Mouse (Mus musculus): ENCODE measurements around the gene Tmem74b. TPM values are rescaled to one million over a fixed set of nuclear protein-coding genes. Genes with fewer than 3 reads are reported as not detected.

Gene Tmem74b
- total RNA-seq (2021) = 1 to 10 TPM; 6.5 to 7.2 TPM
- long read RNA-seq, experiment 1, transcript Tmem74b-201 (2 exons, 1,435 nt) = major isoform, 7 of 8 reads
- long read RNA-seq, experiment 1, partial matches to known transcripts = 0 of 8 reads
- long read RNA-seq, experiment 1, other reads (novel, unspliced or antisense) = 1 of 8 reads
- long read RNA-seq, experiment 2, partial matches to known transcripts = 0 of 1 reads
- long read RNA-seq, experiment 2, other reads (novel, unspliced or antisense) = 0 of 1 reads

DNA sequence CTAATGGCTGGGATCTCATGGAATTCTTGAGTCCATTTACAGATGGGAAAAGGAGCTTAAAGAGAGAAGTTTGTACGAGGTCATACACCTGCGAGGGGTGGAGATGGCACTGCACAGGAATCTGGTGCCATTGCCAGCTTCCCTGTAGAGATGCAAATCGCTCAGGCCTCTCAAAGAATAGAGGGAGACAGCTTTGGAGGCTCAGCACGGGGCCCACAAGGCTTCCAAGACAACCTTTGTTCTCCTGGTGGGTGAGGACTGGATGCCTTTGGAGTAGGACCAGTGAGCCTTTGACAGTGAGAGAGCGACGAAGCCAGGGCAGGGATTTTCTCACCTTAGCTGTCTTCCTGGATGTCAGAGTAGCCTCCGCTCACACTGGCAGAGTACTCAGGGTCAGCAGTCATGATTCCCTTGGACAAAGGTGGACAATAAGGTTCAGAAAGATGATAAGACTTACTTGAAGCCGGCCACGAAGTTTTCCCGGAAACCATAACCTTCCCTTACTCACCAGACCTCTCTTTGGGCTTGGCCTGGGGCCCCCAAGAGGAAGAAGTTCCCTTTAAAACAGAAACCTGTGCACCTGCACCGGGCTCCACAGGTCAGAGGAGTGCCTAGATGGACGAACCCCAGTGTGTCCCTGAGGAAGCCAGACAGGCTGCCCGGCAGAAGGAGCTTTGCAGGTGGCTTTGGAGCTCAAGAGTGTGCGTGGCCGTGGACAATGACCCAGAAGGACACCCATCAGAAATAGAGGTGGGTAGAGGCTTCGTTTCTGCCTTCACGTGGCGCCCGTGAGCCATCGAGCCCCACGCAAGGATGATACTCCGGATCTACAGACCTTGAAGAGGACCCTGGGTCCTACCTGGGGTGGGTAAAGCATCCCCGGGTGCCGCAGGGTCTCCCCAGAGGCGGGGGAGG lies at the start of gene Tmem74b:
Tmem74b (plus strand) TSS at position 778 of the 915 bp plus-strand sequence.
- peak; percentile 5 to 9 for DNase-seq

DNA sequence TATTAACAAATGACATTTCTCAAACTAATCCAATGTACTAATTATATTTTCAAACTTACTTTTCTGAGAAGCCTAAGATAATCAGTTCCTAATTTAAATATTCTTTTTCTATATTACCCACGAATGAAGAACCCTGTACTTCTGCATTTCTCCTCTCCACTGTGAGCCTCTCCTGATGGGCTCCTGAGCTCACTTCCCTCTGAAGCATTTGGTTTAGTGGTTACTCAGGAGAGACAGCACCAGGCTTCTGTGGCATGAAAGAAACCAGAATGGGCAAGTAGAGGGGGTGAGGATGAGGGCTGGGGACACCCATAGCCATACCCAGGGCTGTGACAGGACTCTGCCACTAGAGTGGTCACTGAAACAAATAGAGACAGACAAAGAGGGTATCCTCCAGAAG lies 49.8 kb upstream of the Tmem74b start:
- DNase-seq = no peak

DNA sequence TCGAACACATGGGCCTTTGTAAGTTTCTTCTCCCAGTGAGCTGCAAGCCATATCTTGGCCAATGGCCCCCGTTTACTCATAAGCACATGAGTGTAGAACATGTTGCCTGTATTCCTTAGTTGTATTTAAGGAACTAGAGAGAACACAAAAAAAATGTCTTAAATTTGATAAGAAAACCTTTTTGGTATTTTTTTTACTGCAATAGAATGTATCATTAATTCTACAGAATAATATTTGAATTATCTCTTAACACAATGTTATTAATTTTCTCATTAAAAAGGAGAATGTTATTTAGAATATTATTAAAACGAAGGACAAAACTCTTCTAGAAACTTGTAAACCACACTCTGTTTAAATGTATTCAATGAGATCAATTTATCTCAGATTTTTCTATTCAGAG lies 33.4 kb upstream of the Tmem74b start, which contains the start of gene Rad21l:
Rad21l (minus strand) TSS at position 101 of the 400 bp plus-strand sequence.
- no peak for DNase-seq

DNA sequence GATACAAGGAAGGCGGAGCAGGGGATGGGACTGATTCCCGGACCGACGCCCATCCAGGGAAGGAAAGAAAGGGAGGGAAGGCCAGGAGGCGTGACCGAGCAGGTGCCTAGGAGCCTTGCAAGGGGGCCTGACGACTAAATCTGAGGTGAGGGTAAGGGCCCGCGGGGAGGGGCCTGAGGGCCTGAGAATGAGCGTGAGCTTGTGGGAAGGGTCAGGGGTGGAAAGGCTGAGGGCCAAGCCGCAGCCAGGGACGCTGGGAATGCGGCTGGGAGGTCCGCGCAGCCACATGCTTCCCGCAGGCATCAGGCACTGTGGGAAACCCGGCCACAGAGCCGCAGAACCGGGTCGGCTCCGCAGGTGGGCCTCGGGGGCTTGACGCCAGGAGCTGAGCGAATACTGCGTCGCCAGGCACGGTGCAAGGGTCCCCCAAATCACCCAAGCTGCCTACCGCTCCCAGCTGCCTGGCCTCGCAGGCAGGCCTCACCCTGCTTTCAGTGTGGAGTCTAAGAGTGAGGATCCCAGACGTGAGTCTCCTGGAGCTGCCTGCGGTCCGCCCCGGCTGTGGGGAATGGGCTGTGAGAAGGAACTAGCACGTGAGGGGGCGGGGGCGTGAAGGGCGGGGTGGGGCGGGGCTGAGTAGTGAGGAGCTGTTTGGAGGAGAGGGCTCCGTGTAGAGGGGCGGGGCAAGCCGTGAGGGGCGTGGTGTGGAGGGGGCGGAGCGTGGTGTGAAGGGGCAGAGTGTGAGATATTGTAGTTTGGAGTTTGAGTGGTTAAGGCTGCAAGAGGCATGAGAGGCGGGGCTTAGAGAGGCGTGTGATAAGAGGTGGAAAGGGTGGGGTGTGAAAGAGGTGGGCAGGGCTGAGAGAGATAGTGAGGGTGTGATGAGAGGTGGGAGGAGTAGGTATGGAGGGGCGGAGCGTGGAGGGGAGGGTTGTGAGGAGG lies 31.5 kb upstream of the Tmem74b start:
- no peak for DNase-seq

DNA sequence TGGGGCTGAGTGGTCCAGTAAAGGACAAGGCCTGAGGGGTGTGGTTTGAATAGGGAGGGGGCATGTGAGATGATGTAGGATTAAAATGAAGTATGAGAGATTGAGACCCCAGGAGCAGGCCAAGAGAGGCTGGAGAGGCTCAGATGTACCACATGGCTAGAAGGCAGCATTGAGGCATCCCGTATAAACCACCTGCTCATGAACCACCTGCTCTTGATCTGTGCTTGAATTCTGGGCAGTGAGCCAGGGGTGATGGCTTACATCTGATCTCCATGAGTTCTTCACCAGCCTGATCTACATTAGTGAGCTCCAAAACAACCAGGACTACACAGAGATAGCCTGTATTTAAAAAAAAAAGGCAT lies 30.9 kb upstream of the Tmem74b start:
- no peak for DNase-seq

DNA sequence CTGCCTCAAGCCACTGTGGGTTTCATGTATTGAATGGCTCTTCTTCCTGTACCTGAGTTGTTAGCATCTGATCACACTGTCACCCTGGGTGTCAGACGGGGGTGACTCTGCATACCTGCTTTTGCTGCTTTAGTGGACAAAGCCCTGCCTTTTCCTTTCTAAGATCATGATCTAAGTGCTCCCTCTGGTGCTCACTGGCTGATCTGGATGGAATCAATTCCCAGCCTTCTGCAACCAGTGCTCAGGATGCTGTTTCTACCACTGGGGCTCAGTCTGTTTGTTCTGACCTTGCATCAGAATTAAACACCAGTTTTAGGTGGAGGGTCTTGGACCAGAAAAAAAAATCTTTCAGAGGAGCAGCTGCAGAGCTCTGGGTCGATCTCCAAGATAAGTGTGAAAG lies 25.6 kb upstream of the Tmem74b start:
- DNase-seq = peak in 1 of 2 experiments; percentile 8

DNA sequence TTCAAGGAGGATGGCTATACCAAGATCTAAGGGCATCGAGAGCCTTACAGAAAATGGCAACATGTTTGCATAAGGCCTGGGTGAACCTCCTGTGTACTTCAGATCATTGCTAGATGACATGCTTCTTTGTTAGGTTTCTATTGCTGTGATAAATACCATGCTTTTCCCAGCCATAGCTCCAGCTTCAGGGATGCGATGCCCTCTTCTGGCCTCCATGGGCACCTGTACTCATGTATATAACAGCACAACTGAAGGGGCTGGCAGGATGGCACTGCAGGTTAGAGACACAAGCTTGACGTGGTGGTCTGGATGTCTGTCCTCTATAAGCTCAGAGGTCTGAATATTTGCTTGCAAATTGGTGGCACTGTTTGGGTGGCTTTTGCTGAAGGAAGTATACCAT lies 19.5 kb upstream of the Tmem74b start:
- no peak for DNase-seq

DNA sequence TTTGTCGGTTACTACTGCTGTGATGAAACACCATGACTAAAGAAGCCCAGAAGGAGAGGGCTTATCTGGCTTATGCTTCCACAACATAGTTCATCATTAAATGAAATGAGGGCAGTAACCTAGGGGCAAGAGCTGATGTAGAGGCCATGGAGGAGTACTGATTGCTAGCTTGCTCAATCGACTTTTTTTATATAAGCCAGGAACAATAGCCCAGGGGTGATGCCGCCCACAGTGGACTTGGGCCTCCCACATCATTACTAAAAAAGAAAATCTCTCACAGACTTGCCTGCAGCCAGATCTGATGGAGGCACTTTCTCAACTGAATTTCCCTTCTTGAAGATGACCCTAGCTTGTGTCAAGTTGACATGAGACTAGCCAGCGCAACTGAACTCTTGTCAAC lies 18.8 kb upstream of the Tmem74b start:
- no peak for DNase-seq

DNA sequence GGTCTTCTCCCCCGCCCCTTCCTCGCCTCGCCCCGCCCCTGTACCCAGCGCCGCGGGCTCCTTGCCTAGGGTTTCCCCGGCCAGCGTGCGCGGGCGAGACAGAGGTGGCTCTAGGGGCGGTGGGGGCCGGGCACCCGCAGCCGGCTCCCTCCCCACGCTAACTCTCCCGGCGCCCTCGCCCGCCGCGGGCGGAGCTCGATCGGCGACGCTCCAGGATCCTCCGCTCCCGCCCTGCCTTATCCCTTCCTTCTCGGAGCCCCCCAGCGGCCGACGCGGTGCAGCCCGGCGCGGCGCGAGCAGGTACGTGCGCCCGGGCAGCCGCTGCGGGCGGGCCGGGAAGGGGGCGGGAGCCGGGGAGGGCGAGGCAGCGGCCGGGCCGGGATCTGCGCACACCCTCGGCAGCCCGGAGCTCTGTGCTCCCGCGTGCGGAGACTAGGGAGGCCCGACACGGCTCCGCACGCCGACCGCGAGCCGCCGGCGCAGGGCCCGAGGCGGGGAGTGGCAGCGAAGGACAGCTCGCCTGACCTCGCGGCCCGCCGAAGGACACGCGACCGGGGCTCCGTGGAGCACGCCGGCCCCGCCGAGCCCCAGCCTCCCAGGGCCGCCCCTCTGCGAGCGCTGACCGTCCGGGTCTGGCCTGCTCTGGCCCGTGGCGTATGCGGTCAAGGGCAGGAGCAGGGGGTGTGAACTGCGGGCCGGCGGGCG lies 490 bp downstream of the Tmem74b start:
- DNase-seq = peak; percentile 28 to 47

DNA sequence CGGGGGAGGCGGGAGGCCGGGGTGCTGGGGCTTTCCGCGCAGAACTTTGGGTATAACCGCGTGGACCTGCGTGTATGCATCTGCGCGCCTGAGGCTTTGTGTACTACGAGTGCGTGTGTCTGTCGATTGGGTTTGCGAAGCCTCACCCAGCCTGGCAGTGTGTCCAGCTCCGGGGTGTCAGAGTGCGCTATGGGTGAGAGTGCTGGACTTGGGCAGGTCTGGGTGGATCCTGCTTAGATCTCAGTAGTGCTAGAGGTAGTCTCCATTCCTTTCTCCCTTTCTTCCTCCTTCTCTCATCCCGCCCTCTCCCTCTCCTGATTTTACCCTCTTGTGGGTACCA lies 1.0 kb downstream of the Tmem74b start:
- DNase-seq = peak in 1 of 2 experiments; percentile 17

DNA sequence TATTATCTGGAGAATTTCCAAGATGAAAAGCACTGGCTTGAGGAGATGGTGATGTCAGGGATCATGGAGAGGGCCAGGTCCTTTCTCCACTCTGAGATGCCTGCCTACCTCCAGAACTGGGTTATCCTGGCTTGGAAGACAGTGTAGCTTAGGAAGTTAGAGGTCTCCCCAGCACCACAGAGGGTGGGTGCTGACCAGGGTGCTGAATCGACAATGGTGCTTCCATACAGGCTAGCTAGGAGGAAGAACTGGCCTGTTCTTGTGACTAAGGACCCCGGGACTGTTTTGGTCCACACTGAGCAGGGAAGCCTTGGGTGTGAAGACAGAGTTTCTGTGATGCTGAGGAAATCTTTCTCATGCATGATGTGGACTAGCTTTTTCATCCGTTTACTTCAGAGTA lies 10.8 kb downstream of the Tmem74b start:
- DNase-seq = peak in 1 of 2 experiments; percentile 12

DNA sequence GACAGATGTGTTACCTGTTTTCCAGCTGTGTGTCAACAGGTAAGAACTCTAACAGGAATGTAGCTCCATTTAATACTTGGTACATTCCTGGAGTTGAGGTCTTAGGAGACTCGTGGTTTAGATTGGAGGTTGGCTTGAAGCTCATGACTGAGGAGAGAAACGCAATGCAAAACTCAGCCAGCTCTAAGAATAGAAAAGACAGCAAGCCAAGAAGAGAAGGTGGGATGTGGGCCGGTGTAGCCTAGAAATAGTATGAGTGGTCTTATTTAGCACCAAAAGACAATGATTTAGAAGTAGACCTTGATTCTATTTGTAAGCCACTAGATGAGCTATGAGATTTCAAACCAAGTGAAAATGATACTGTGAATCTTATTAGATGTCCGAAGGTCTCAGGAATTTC lies 13.7 kb downstream of the Tmem74b start:
- DNase-seq = no peak

DNA sequence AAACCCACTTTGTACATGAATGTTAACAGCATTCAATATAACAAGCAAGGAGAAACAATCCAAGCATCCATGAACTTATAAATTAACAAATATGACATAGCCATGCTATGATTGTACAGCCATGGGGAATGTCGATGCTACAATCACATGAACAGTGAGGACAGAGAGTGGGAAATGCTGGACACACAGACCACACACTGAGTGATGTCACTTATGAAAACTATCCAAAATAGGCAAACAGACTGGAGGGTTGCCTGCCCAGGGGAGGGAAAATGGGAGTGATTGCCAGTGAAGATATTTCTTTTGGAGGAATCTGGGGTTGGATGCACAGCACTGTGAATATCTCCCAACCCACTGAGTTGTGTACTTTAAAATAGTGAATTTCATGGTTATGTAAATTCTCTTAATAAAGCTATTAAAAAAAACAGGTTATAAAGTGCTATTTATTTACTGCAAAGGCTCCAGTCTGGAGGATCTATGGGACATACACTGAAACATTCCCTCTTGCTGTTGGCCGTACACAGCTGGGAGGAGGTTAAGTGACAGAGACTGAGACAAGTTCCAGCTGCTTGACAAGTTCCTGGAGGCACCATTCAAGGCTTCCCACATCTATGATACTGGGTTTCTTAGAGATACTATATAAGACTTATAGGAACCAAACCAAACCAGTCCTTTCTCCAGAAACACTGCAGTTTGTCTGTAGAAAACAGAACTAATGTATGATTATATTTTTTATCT lies 14.7 kb downstream of the Tmem74b start:
- DNase-seq = no peak

DNA sequence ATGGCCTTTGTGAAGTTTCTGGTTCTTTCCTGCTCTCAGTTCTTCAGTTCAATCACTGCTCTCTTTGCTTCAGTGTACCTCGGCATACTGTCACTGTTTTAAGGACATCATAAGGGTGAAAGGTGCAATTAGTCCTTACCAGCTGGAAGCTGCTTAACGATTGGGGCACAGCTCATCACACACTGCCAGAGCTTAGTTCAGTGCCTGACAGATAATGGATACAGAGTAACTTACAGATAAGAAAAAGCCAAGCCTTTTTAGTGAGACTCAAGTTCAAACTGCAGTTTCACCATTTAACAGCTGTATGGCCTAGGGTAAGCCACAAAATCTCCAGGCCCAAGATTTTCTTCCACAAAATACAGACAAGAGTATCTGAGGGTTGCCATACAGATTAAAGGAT lies 22.3 kb downstream of the Tmem74b start:
- no peak for DNase-seq

DNA sequence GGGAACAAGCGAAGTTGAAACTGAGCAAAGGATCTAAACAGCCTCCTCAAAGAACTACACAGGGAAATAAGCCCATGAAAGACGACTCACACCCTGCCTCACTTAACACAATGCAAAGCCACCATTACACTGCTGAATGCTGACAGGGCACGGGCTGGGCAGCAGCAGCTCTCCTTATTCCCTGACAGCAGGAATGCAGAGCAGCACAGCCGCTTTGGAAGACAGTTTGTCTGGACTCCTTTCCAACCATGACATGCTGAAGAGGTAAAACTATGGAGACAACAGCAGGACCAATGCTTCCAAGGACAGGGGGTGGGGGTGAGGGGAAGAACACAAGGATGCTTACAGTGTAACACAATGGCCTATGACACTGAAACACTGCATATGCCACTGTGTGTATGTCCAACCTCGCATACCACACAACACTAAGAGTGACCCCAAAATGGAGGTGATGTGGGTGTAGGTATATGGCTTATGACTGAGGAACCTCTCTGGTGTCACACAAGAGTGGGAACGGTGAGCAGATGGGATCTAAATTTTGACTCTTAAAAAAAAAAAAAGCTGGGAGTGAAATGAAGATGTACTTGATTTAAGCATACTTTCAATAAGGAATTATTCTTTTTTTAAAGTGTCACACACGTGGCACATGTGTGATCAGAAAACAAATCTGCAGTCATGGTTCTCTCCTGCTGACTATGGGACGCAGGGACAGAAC lies 31.5 kb downstream of the Tmem74b start:
- no peak for DNase-seq

DNA sequence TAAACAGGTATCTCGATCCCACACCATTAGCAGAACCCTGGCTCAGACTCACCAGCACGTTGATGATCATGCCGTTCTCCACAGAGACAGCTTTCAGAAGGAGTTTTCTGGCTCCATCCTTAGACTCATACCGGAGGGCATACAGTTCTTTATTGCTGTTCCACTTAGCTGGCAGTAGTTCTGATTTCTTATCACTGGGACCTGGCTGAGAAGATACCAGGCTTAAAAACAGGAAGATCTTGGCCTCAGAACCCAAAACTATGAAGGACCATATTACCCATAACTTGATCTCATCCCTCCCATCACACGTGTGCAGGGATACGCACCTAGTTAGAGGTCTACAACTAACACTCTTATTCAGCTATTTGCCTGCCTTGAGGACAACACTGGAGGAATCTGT lies 33.6 kb downstream of the Tmem74b start:
- DNase-seq = no peak

DNA sequence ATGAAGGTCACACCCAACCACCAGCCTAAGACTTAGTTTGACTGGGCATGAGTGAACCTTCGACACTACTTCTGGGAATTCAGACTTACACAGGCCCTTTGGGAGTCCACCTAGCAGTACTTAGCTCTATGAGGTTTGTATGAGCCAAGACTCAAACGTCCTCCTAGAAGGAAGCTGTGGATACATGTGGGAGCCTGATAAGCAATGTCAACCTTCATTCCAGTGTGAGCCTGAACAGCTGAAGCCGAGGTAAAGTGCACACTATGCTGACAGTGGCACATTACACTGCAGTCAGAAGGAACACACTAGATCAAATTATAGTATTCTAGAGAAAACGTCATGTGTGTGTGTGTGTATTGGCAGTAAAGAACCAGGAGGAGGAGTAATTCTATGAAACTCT lies 36.7 kb downstream of the Tmem74b start:
- DNase-seq = no peak

DNA sequence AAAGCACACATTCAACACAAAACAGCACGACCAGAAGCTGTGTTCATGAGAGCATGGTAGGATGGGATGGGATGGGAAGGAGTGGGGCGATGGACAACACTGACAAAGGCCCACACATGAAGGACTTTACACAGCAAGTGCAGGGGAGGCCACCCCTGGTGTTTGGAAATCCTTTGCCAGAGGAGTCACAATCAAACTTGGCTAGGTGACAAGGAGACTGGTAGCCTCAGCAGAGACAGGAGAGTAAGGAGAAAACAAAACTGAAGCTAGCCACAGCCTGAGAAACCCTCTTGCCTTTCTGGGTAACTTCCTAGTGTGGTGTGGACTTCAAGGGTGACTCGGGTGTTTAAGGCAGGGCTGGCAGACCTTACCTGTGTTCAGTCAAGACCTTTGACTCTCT lies 37.3 kb downstream of the Tmem74b start:
- DNase-seq = no peak

DNA sequence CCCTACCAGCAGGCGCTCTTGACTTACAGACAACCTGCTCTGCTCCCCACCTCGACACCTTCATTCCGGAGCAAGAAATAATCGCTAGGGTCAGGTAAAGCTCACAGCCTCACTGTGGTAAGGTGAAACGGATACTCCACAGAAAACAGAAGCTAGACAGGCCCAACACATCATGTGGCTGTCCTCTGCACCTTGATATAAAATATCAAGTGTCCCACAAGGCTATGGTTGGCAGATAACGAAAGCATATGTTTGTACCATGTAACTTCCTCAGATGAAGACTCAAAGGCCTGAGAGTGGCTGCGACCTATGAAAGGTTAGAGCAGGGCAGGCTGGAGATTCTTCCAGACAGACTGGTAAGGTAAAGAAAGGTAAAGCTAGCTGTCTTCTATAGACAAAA lies 37.7 kb downstream of the Tmem74b start:
- no peak for DNase-seq

DNA sequence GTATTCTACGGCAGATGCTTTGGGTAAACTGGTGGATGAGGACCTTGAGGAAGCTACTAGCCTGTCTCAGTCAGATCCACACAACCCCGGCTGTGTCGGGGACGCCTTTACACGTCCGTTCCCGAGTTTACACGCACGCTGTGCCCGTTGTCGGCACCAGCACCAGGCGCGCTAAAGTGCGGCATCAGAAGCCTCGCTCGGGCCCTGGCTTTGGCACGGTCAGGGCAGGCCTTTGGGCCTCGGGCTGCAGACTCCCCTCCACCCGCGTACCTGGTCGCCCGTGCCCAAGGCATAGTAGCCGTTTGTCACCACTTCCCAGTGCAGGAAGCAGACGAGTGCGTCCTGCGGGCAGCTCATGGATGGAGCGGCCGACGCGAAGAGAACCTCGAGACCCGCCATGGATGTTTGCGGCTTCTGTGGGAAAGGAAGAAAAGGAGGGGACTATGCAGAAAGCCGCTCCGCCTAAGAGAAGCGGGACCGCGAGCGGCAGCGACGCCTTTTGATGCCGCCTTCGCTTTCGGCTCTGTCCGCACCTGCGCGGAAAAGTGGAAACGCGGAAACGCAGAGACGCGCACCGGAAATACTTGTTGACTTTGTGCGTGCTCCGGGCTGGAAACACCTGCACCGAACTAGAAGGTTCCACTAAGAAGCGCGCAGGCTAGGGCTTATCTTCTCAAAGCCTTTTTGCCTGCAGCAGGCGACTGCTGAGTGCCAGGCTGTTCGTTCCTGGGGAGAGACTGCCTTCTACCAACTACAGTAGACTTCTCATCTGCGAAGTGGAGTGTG lies 39.1 kb downstream of the Tmem74b start:
- DNase-seq = peak; percentile 89 to 95

All from heart, adult 18-20 months (tissue).